Mouse (Mus musculus): Measurements from ENCODE around the gene Ubp1. TPM values are rescaled to one million over a fixed set of nuclear protein-coding genes. Genes with fewer than 3 reads are reported as not detected.
"Not testable (repeated sequence)": the region's sequence is repeated elsewhere in the genome, so short reads cannot be mapped to it uniquely, and the experiment has no call there.

Gene Ubp1
- polyA plus RNA-seq (2015; fragmentation: Nextera tagmentation; extraction: Ambion mirVana): 18.9 and 20.5 TPM in 2 replicates

GRCm38 (mm10) chr9:113930534-113931374 lies at the start of gene Ubp1:
TSS of gene Ubp1 (plus strand) at chr9:113930934.
- DNase-seq (ENCODE audit: low spot score): peak; percentile 100
- Histone ChIP-seq H3K9ac (replicated peaks; ENCODE audit: low read depth) (peak within 1 kb of the TSS; percentile 88), H3K4me3 (ENCODE audit: low read depth, low read length) (peak within 1 kb of the TSS; percentile 91), H3K27me3 (replicated peaks; ENCODE audit: insufficient read depth, low read length) (no peaks in the 10 kb centered on the region), H3K4me2 (replicated peaks; ENCODE audit: low read depth, low read length) (peak within 1 kb of the TSS; percentile 95), H3K27ac (ENCODE audit: low read length) (peak within 1 kb of the TSS; percentile 95), H3K4me1 (ENCODE audit: insufficient read depth, low read depth, low read length) (peaks cover 9% of the 10 kb centered on the region), H3K9me3 (ENCODE audit: low read length) (no peaks in the 10 kb centered on the region), H3K36me3 (ENCODE audit: insufficient read depth, low read length) (no peaks in the 10 kb centered on the region)
- TF ChIP-seq CTCF (IDR thresholded peaks at IDR 0.05) (no peak), EP300 (IDR thresholded peaks at IDR 0.05) (peak; percentile 71; the same call in 1 of the 2 replicates)
- under 1% methylated on average over 22 of the region's 86 CpGs for WGBS
- ATAC-seq: peak; percentile 97

DNA sequence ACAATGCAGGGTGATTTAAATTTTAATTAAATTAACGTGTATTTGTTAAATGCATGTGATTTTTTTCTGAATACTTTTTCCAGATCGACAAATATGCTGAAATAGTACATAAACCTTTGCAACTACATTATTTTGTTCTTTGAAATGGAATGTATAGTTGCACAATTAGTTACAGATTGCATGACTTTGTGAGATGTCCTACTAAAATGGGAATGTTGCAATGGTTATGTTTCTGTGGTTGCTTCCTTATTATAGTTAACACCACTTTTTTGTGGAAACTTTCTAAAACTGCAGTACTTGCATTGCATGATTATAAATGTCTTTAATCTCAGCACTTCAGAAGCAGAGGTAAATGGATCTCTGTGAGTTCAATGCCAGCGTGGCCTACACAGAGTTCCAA lies 35.8 kb upstream of the Ubp1 start:
- Histone ChIP-seq H3K4me1 (ENCODE audit: insufficient read depth, low read depth, low read length) (no peaks in the 10 kb centered on the region), H3K4me2 (replicated peaks; ENCODE audit: low read depth, low read length) (no peak overlapping the region), H3K27me3 (replicated peaks; ENCODE audit: insufficient read depth, low read length) (no peaks in the 10 kb centered on the region), H3K4me3 (ENCODE audit: low read depth, low read length) (no peak overlapping the region), H3K9me3 (ENCODE audit: low read length) (no peaks in the 10 kb centered on the region), H3K9ac (replicated peaks; ENCODE audit: low read depth) (no peak overlapping the region), H3K27ac (ENCODE audit: low read length) (no peak overlapping the region), H3K36me3 (ENCODE audit: insufficient read depth, low read length) (0 out of 2 replicates have a peak, but pooled peaks cover 6% of the 10 kb centered on the region)
- DNase-seq (ENCODE audit: low spot score) (peak; percentile 61), ATAC-seq (no peak)
- TF ChIP-seq CTCF (IDR thresholded peaks at IDR 0.05): no peak
- no peak for TF ChIP-seq EP300 (IDR thresholded peaks at IDR 0.05)
- WGBS: 81% methylated on average over 3 of the region's 3 CpGs

DNA sequence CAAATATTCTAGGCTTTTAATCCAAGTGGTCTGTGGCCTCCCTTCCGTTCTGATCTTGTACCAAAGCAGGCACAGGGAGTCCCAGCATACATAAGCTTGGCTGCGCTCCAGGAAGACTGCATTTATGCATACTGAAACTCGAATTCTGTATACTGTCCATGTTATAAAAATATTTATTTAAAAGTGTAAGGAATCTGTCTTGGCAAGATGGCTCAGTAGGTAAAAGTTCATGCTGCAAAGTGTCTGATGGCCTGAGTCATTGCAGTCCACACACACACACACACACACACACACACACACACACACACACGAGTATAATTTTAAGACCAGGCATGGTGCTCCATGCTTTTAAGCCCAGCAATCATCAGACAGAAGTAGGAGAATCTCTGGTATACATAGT lies 27.6 kb upstream of the Ubp1 start:
- Histone ChIP-seq H3K36me3 (ENCODE audit: insufficient read depth, low read length) (peaks cover 16% of the 10 kb centered on the region), H3K4me1 (ENCODE audit: insufficient read depth, low read depth, low read length) (no peaks in the 10 kb centered on the region), H3K4me2 (replicated peaks; ENCODE audit: low read depth, low read length) (no peak overlapping the region), H3K27me3 (replicated peaks; ENCODE audit: insufficient read depth, low read length) (no peaks in the 10 kb centered on the region), H3K4me3 (ENCODE audit: low read depth, low read length) (no peak overlapping the region), H3K9me3 (ENCODE audit: low read length) (no peaks in the 10 kb centered on the region), H3K27ac (ENCODE audit: low read length) (no peak overlapping the region), H3K9ac (replicated peaks; ENCODE audit: low read depth) (no peak overlapping the region)
- TF ChIP-seq EP300 (IDR thresholded peaks at IDR 0.05) (no peak), CTCF (IDR thresholded peaks at IDR 0.05) (no peak)
- WGBS: 50% methylated on average over 4 of the region's 4 CpGs
- ATAC-seq: peak; percentile 63
- peak; percentile 62 for DNase-seq (ENCODE audit: low spot score)

GRCm38 (mm10) chr9:113904315-113904714 lies 26.4 kb upstream of the Ubp1 start:
- H3K9me3 ChIP-seq (ENCODE audit: low read length); H3K4me1 ChIP-seq (ENCODE audit: insufficient read depth, low read depth, low read length); H3K4me3 ChIP-seq (ENCODE audit: low read depth, low read length); H3K9ac ChIP-seq (replicated peaks; ENCODE audit: low read depth); H3K27me3 ChIP-seq (replicated peaks; ENCODE audit: insufficient read depth, low read length); DNase-seq (ENCODE audit: low spot score); H3K4me2 ChIP-seq (replicated peaks; ENCODE audit: low read depth, low read length); ATAC-seq; H3K27ac ChIP-seq (ENCODE audit: low read length): not testable (repeated sequence)
- peak; percentile 38 for TF ChIP-seq CTCF (IDR thresholded peaks at IDR 0.05)
- 97% methylated on average over 6 of the region's 6 CpGs for WGBS
- peaks cover 20% of the 10 kb centered on the region for H3K36me3 ChIP-seq (ENCODE audit: insufficient read depth, low read length)

DNA sequence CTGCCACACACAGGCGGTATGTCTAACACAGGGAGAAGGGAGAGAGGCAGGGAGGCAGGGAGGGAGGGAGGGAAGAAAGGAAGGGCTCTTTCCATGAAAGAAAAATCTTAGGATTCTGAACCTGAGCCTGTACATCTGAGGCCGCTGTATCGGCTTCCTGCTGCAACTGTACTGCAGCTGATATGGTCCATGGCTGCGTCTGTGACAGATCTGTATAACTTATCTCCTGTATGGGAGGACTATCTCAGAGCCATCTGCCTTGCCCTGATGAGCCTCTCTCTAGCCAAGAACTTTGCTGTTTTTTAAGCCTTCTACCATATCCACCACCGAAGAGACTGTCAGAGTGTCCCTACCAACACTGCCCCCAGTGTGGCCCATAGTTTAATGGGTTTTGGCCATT lies 14.9 kb upstream of the Ubp1 start:
- 96% methylated on average over 5 of the region's 5 CpGs for WGBS
- H3K36me3 ChIP-seq (ENCODE audit: insufficient read depth, low read length): peaks cover 13% of the 10 kb centered on the region; the same call in 1 of the 2 replicates

DNA sequence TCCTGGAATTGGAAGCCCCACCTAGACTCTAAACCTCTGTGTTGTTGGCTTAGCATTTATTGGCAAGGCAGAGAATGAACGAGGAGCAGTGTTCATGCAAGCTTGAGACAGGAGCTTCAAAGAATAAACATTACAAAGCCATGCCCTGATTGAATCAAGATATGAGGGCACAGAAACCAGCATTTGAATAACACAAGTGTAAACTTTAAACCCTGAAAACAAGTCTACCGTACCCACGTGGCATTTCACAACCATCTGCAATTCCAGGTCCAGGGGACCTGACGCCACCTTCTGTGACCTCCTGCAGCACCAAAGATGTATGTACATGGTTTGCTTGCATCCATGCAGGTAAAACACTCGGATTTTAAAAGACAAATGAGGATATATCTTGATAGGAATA lies 8.1 kb upstream of the Ubp1 start:
- Histone ChIP-seq H3K36me3 (ENCODE audit: insufficient read depth, low read length) (peaks cover 12% of the 10 kb centered on the region; the same call in 1 of the 2 replicates), H3K9me3 (ENCODE audit: low read length) (no peaks in the 10 kb centered on the region), H3K4me1 (ENCODE audit: insufficient read depth, low read depth, low read length) (no peaks in the 10 kb centered on the region), H3K27me3 (replicated peaks; ENCODE audit: insufficient read depth, low read length) (no peaks in the 10 kb centered on the region), H3K27ac (ENCODE audit: low read length) (no peak overlapping the region), H3K4me2 (replicated peaks; ENCODE audit: low read depth, low read length) (no peak overlapping the region), H3K9ac (replicated peaks; ENCODE audit: low read depth) (no peak overlapping the region), H3K4me3 (ENCODE audit: low read depth, low read length) (no peak overlapping the region)
- no peak for DNase-seq (ENCODE audit: low spot score)
- 88% methylated on average over 5 of the region's 5 CpGs for WGBS
- TF ChIP-seq EP300 (IDR thresholded peaks at IDR 0.05) (no peak), CTCF (IDR thresholded peaks at IDR 0.05) (no peak)
- ATAC-seq: no peak

More for the DNA sequence above, 14.9 kb upstream of the Ubp1 start:
- DNase-seq (ENCODE audit: low spot score) (no peak), ATAC-seq (no peak)
- H3K4me3 ChIP-seq (ENCODE audit: low read depth, low read length): no peak overlapping the region
- H3K9ac ChIP-seq (replicated peaks; ENCODE audit: low read depth): no peak overlapping the region
- no peak overlapping the region for H3K4me2 ChIP-seq (replicated peaks; ENCODE audit: low read depth, low read length)
- no peaks in the 10 kb centered on the region for H3K27me3 ChIP-seq (replicated peaks; ENCODE audit: insufficient read depth, low read length)
- H3K4me1 ChIP-seq (ENCODE audit: insufficient read depth, low read depth, low read length): no peaks in the 10 kb centered on the region
- H3K9me3 ChIP-seq (ENCODE audit: low read length): no peaks in the 10 kb centered on the region
- TF ChIP-seq CTCF (IDR thresholded peaks at IDR 0.05): no peak
- TF ChIP-seq EP300 (IDR thresholded peaks at IDR 0.05): no peak
- H3K27ac ChIP-seq (ENCODE audit: low read length): no peak overlapping the region

Measured in lung, postnatal 0 days (tissue).